Mouse (Mus musculus): ENCODE results near the gene Ccdc141.

DNA sequence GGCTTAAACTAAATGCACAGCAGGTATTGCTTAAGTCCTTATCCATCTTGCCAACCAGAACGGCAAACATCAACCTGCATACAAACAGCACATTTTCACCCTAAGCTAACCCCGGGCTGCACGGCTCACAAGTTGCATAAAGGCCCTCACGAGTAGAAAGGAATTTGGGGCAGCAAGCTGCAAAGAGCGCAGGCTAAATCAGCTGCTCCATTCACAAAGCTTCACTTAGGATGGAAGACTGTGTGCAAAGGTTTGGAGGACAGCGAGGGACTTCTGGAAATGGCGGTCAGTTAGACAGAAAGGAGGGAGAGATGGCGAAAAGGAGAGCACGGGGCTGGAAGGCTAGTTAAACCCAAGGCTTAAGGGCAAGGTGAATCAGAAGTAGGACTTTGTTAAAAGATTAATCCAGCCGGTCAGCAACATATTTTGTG, 1.8 kb upstream of the Ccdc141 start:
- no peak for TF ChIP-seq EP300 (IDR thresholded peaks at IDR 0.05; ENCODE audit: low read depth)
- TF ChIP-seq CTCF (IDR thresholded peaks at IDR 0.05; ENCODE audit: low read depth), result no peak
